Mouse (Mus musculus): Measurements from ENCODE around the gene Mybbp1a.

Gene Mybbp1a

GRCm38 (mm10) chr11:72481313-72481712 lies 40.2 kb downstream of the Mybbp1a start:
- no peak for DNase-seq

GRCm38 (mm10) chr11:72481952-72482351 lies 40.8 kb downstream of the Mybbp1a start:
- no peak for DNase-seq

- DNase-seq: no peak
Observed at GRCm38 (mm10) chr11:72484549-72484948, 43.4 kb downstream of the Mybbp1a start.

GRCm38 (mm10) chr11:72485157-72485556 lies 44.0 kb downstream of the Mybbp1a start:
- DNase-seq: no peak

- DNase-seq: no peak
Observed at GRCm38 (mm10) chr11:72485960-72486359, 44.8 kb downstream of the Mybbp1a start.

GRCm38 (mm10) chr11:72487171-72487570 lies 46.0 kb downstream of the Mybbp1a start:
- DNase-seq: no peak

GRCm38 (mm10) chr11:72487739-72488138 lies 46.6 kb downstream of the Mybbp1a start:
- DNase-seq: no peak

GRCm38 (mm10) chr11:72488753-72489271 lies 47.7 kb downstream of the Mybbp1a start:
- peak; percentile 58 to 64 for DNase-seq

GRCm38 (mm10) chr11:72489397-72489796 lies 48.2 kb downstream of the Mybbp1a start:
- DNase-seq: peak in 1 of 2 experiments; percentile 23

- peak; percentile 93 to 96 for DNase-seq
Observed at GRCm38 (mm10) chr11:72489881-72490301, 48.7 kb downstream of the Mybbp1a start, which contains the start of gene Spns2. Gene Spns2, minus strand, starts transcription at chr11:72489904.

GRCm38 (mm10) chr11:72491130-72491960 lies 50.2 kb downstream of the Mybbp1a start:
- DNase-seq: no peak

GRCm38 (mm10) chr11:72494046-72494988 lies 53.2 kb downstream of the Mybbp1a start:
- no peak for DNase-seq

- DNase-seq: no peak
Observed at GRCm38 (mm10) chr11:72496066-72496465, 54.9 kb downstream of the Mybbp1a start.

- DNase-seq: no peak
Observed at GRCm38 (mm10) chr11:72496775-72497174, 55.6 kb downstream of the Mybbp1a start.

GRCm38 (mm10) chr11:72497367-72497766 lies 56.2 kb downstream of the Mybbp1a start:
- no peak for DNase-seq

GRCm38 (mm10) chr11:72500139-72500538 lies 59.0 kb downstream of the Mybbp1a start:
- DNase-seq: no peak
